13 mouse cellular contexts compared by ENCODE assay signal in genomic region chr19:48240960-48241359, GRCm38 (mm10). TPM values are rescaled to one million over a fixed set of nuclear protein-coding genes. Genes with fewer than 3 reads are reported as not detected.
DNase-seq lines count a peak whose midpoint lies in the region.
"Had no signal": no experiment of that assay in that cellular context is flagged by ENCODE, and none has a peak within 500 bp of the region (broad histone marks: within the 10 kb centered on the region; RNA-seq: fewer than 3 reads in every experiment).

No protein-coding gene starts in this region.

- peak; percentile 38 to 40 for DNase-seq in cerebellum, postnatal 10 days
- no peak for DNase-seq in cerebellum, adult 9-11 months
- peak; percentile 52 to 74 for DNase-seq in right cerebral cortex, postnatal 10 days (ENCODE audit: low spot score in 2 of 2)
- no peak for DNase-seq in right cerebral cortex, postnatal 14 days
- peak; percentile 32 to 60 for DNase-seq in layer of hippocampus, adult 8-10 months (ENCODE audit: low spot score in 2 of 2)
- peak; percentile 11 for DNase-seq in retina, postnatal 7 days (ENCODE audit: low read depth, low spot score)
- no peak for DNase-seq in kidney, postnatal 4 days
- DNase-seq in frontal cortex, postnatal 25 days (ENCODE audit: low spot score in 2 of 2) = no peak
- DNase-seq: adrenal gland, adult 8-10 months; heart, adult 18-20 months; lung, postnatal 14 days; thymus, postnatal 4 days had no signal

RNA-seq across cellular contexts. Expression of gene Sorcs3, which starts 35.1 kb away (rescaled TPM):
- 10 to 100 TPM; 32.1 to 38.9 (median 34.6) TPM for total RNA-seq in layer of hippocampus, adult 8-10 months (2022)
- total RNA-seq: G1E; heart, adult 18-20 months had no signal

Comparison
In these comparisons a context has a peak if more than half of its experiments do, and no peak if none do; other contexts are left out.
1. DNase-seq: peak in cerebellum, postnatal 10 days (2 of 2), right cerebral cortex, postnatal 10 days (2 of 2), layer of hippocampus, adult 8-10 months (2 of 2) and retina, postnatal 7 days (single experiment); none in cerebellum, adult 9-11 months (single experiment), right cerebral cortex, postnatal 14 days (single experiment), kidney, postnatal 4 days (0 of 2) and frontal cortex, postnatal 25 days (0 of 2).